Mouse (Mus musculus) fibroblast of lung, adult 2 months (primary cell): ENCODE results near the gene Pdpr.
"Not testable (repeated sequence)": the region's sequence is repeated elsewhere in the genome, so short reads cannot be mapped to it uniquely, and the experiment has no call there.

Experiments used
- DNase-seq: peaks from one replicate; pipeline ENCODE4 v3.0.0-alpha.2; 2011; ENCODE audit warnings: low read depth

Gene Pdpr

GRCm38 (mm10) chr8:111093865-111094718 is at the start of gene Pdpr:
Pdpr (plus strand) TSS chr8:111094630.
- peak; percentile 31 for DNase-seq

- DNase-seq = no peak
Observed at GRCm38 (mm10) chr8:111048694-111049093, 45.7 kb upstream of the Pdpr start.

GRCm38 (mm10) chr8:111049106-111049505 is 45.3 kb upstream of the Pdpr start:
- DNase-seq = no peak

- no peak for DNase-seq
Observed at GRCm38 (mm10) chr8:111053827-111054518, 40.5 kb upstream of the Pdpr start.

GRCm38 (mm10) chr8:111055031-111055634 is 39.3 kb upstream of the Pdpr start:
- DNase-seq = no peak

- no peak for DNase-seq
Observed at GRCm38 (mm10) chr8:111055661-111056060, 38.8 kb upstream of the Pdpr start.

- peak; percentile 74 for DNase-seq
Observed at GRCm38 (mm10) chr8:111056158-111056663, 38.2 kb upstream of the Pdpr start, which contains the start of gene Exosc6. Exosc6 (plus strand) TSS chr8:111056339.

GRCm38 (mm10) chr8:111056691-111057293 is 37.6 kb upstream of the Pdpr start:
- DNase-seq = no peak

- no peak for DNase-seq
Observed at GRCm38 (mm10) chr8:111058946-111059572, 35.4 kb upstream of the Pdpr start.

- DNase-seq = no peak
Observed at GRCm38 (mm10) chr8:111061688-111062071, 32.8 kb upstream of the Pdpr start.

- peak; percentile 65 for DNase-seq
Observed at GRCm38 (mm10) chr8:111062072-111062757, 32.2 kb upstream of the Pdpr start.

- DNase-seq = no peak
Observed at GRCm38 (mm10) chr8:111062893-111063292, 31.5 kb upstream of the Pdpr start.

GRCm38 (mm10) chr8:111066308-111066707 is 28.1 kb upstream of the Pdpr start:
- no peak for DNase-seq

- DNase-seq = no peak
Observed at GRCm38 (mm10) chr8:111067439-111067838, 27.0 kb upstream of the Pdpr start.

GRCm38 (mm10) chr8:111068660-111069059 is 25.8 kb upstream of the Pdpr start:
- not testable (repeated sequence) for DNase-seq

- no peak for DNase-seq
Observed at GRCm38 (mm10) chr8:111075926-111076325, 18.5 kb upstream of the Pdpr start.

- DNase-seq = no peak
Observed at GRCm38 (mm10) chr8:111079461-111079860, 15.0 kb upstream of the Pdpr start.

GRCm38 (mm10) chr8:111079861-111080271 is 14.6 kb upstream of the Pdpr start:
- no peak for DNase-seq

- DNase-seq = no peak
Observed at GRCm38 (mm10) chr8:111081580-111082258, 12.7 kb upstream of the Pdpr start.

GRCm38 (mm10) chr8:111083936-111084335 is 10.5 kb upstream of the Pdpr start:
- not testable (repeated sequence) for DNase-seq
